Mouse (Mus musculus) left cerebral cortex, postnatal 10 days (tissue): ENCODE results near the gene Sec13. TPM values are rescaled to one million over a fixed set of nuclear protein-coding genes. Genes with fewer than 3 reads are reported as not detected.
"Not testable (repeated sequence)": the region's sequence is repeated elsewhere in the genome, so short reads cannot be mapped to it uniquely, and the experiment has no call there.

ENCODE experiments used
- DNase-seq, 2 experiments: peaks; one replicate each; pipeline ENCODE4 v3.0.0; 2021 to 2022; ENCODE audit warnings: low spot score in 2 of 2, mixed read lengths in 1 of 2; ENCODE audit errors: extremely low spot score in 1 of 2
- intact Hi-C: fragments of 180-260 bp; cut with DNase I; formaldehyde crosslinking; loops from one replicate; pipeline ENCODE4 v1.15.1; 2025
- total RNA-seq, 2 experiments: library from RNA; stranded (reverse); gene quantifications; 2 replicates each; pipeline ENCODE4 v1.2.3; 2021

Gene Sec13
- total RNA-seq, 2 experiments from 2014 or later = 78.7 to 80.2 TPM

GRCm38 (mm10) chr6:113714797-113715196, 25.7 kb downstream of the Sec13 start:
- DNase-seq = no peak
- intact Hi-C loops = no loop called here

GRCm38 (mm10) chr6:113714276-113714675, 26.3 kb downstream of the Sec13 start:
- DNase-seq = no peak
- intact Hi-C loops = no loop called here

- intact Hi-C loops, DNase-seq: not testable (repeated sequence)
Measured at GRCm38 (mm10) chr6:113713389-113713788, 27.2 kb downstream of the Sec13 start.

- intact Hi-C loops = no loop called here
- no peak for DNase-seq
Measured at GRCm38 (mm10) chr6:113712718-113713117, 27.8 kb downstream of the Sec13 start.

- DNase-seq = peak in 1 of 2 experiments; percentile 61
Measured at GRCm38 (mm10) chr6:113697222-113698205, 43.0 kb downstream of the Sec13 start.

GRCm38 (mm10) chr6:113696582-113697221, 43.8 kb downstream of the Sec13 start, which contains the start of gene Tatdn2:
Gene Tatdn2, plus strand, starts transcription at chr6:113697050.
- intact Hi-C loops = loop anchor here (2.0 kb wide), 1 partner anchor 58 kb away; the partner anchor contains the start of gene Irak2
- peak; percentile 96 to 98 for DNase-seq

More at GRCm38 (mm10) chr6:113697222-113698205, 43.0 kb downstream of the Sec13 start:
- intact Hi-C loops = loop anchor here (2.0 kb wide), 1 partner anchor 59 kb away; the partner anchor contains the start of gene Irak2

- intact Hi-C loops = loop anchor here (2.0 kb wide), 1 partner anchor 57 kb away; the partner anchor contains the start of gene Irak2
- no peak for DNase-seq
Measured at GRCm38 (mm10) chr6:113695766-113696355, 44.7 kb downstream of the Sec13 start.

GRCm38 (mm10) chr6:113695203-113695602, 45.3 kb downstream of the Sec13 start:
- intact Hi-C loops = no loop called here

GRCm38 (mm10) chr6:113693377-113693776, 47.2 kb downstream of the Sec13 start:
- intact Hi-C loops = no loop called here
- DNase-seq = no peak

More at GRCm38 (mm10) chr6:113695203-113695602, 45.3 kb downstream of the Sec13 start:
- DNase-seq = no peak

- no peak for DNase-seq
- intact Hi-C loops = no loop called here
Measured at GRCm38 (mm10) chr6:113692661-113693133, 47.8 kb downstream of the Sec13 start.

GRCm38 (mm10) chr6:113691084-113691462, 49.5 kb downstream of the Sec13 start:
- intact Hi-C loops = no loop called here
- DNase-seq = no peak

- intact Hi-C loops = no loop called here
- peak in 1 of 2 experiments; percentile 75 for DNase-seq
Measured at GRCm38 (mm10) chr6:113690400-113691083, 50.0 kb downstream of the Sec13 start.

GRCm38 (mm10) chr6:113690008-113690399, 50.5 kb downstream of the Sec13 start:
- DNase-seq = no peak
- intact Hi-C loops = no loop called here

- DNase-seq = no peak
- intact Hi-C loops = no loop called here
Measured at GRCm38 (mm10) chr6:113686551-113687125, 53.9 kb downstream of the Sec13 start.

- DNase-seq = no peak
- intact Hi-C loops = no loop called here
Measured at GRCm38 (mm10) chr6:113683081-113683825, 57.3 kb downstream of the Sec13 start.

- intact Hi-C loops = loop anchor here (2.0 kb wide), 1 partner anchor 42 kb away; the partner anchor contains the start of gene Irak2
- peak; percentile 66 to 82 for DNase-seq
Measured at GRCm38 (mm10) chr6:113681271-113681670, 59.3 kb downstream of the Sec13 start.

GRCm38 (mm10) chr6:113679993-113680566, 60.5 kb downstream of the Sec13 start:
- intact Hi-C loops = loop anchor here (2.0 kb wide), 1 partner anchor 41 kb away; the partner anchor contains the start of gene Irak2
- DNase-seq = no peak
